ENCODE assay signal across 8 mouse cellular contexts in genomic region chr14:55644261-55644888, GRCm38 (mm10). TPM values are rescaled to one million over a fixed set of nuclear protein-coding genes. Genes with fewer than 3 reads are reported as not detected.
DNase-seq lines count a peak whose midpoint lies in the region; ATAC-seq and TF ChIP-seq lines count a peak whose summit lies in the region.

No protein-coding gene starts in this region.

- WGBS in lung, embryonic 14.5 days: 21% methylated on average over 17 of the region's 17 CpGs
- WGBS in embryonic facial prominence, embryonic 13.5 days: 17% methylated on average over 17 of the region's 17 CpGs
- WGBS in hindbrain, embryonic 14.5 days: 34% methylated on average over 17 of the region's 17 CpGs
- 15% methylated on average over 17 of the region's 17 CpGs for WGBS in liver, embryonic 16.5 days (ENCODE audit: insufficient replicate concordance)
- 17% methylated on average over 17 of the region's 17 CpGs for WGBS in stomach, embryonic 16.5 days

- peak overlapping the region; percentile 96 for H3K9ac ChIP-seq in lung, embryonic 14.5 days
- H3K9ac ChIP-seq in embryonic facial prominence, embryonic 13.5 days: peak overlapping the region; percentile 96
- peak overlapping the region; percentile 84 for H3K9ac ChIP-seq in hindbrain, embryonic 14.5 days
- peak overlapping the region; percentile 98 for H3K9ac ChIP-seq in liver, embryonic 16.5 days (ENCODE audit: low read depth, low read length)
- H3K9ac ChIP-seq in stomach, embryonic 16.5 days (ENCODE audit: low read length): peak overlapping the region; percentile 99

- TF ChIP-seq CTCF in lung, embryonic 14.5 days (IDR thresholded peaks at IDR 0.05; ENCODE audit: low read depth): no peak

- H3K27me3 ChIP-seq in lung, embryonic 14.5 days (ENCODE audit: insufficient read depth, low read length): no peaks in the 10 kb centered on the region
- H3K27me3 ChIP-seq in embryonic facial prominence, embryonic 13.5 days: no peaks in the 10 kb centered on the region
- no peaks in the 10 kb centered on the region for H3K27me3 ChIP-seq in hindbrain, embryonic 14.5 days (ENCODE audit: control insufficient read depth, insufficient read depth, low read length)
- no peaks in the 10 kb centered on the region for H3K27me3 ChIP-seq in liver, embryonic 16.5 days (ENCODE audit: control insufficient read depth, insufficient read depth, low read depth, low read length)
- H3K27me3 ChIP-seq in stomach, embryonic 16.5 days (ENCODE audit: control insufficient read depth, insufficient read depth, low read length): no peaks in the 10 kb centered on the region

- H3K4me1 ChIP-seq in lung, embryonic 14.5 days (ENCODE audit: insufficient read depth): peaks cover 6% of the 10 kb centered on the region; the same call in 1 of the 2 replicates
- H3K4me1 ChIP-seq in embryonic facial prominence, embryonic 13.5 days: peaks cover 20% of the 10 kb centered on the region
- peaks cover 21% of the 10 kb centered on the region for H3K4me1 ChIP-seq in hindbrain, embryonic 14.5 days (replicated peaks; ENCODE audit: control insufficient read depth, insufficient read depth, low read length)
- H3K4me1 ChIP-seq in liver, embryonic 16.5 days (ENCODE audit: control insufficient read depth, low read depth, low read length): peaks cover 28% of the 10 kb centered on the region
- peaks cover 16% of the 10 kb centered on the region for H3K4me1 ChIP-seq in stomach, embryonic 16.5 days (ENCODE audit: control insufficient read depth, insufficient read depth, low read length)

- ATAC-seq in lung, embryonic 14.5 days (ENCODE audit: insufficient read depth): no peak
- no peak for ATAC-seq in embryonic facial prominence, embryonic 13.5 days (ENCODE audit: insufficient number of reproducible peaks, insufficient read depth, low FRiP score, low TSS enrichment, low read depth)
- ATAC-seq in hindbrain, embryonic 14.5 days (ENCODE audit: low FRiP score): no peak
- no peak for ATAC-seq in liver, embryonic 16.5 days (ENCODE audit: low read depth)
- ATAC-seq in stomach, embryonic 16.5 days (ENCODE audit: insufficient read depth, low FRiP score): no peak
- no peak for ATAC-seq in megakaryocyte-erythroid progenitor cell, adult 5-6 weeks (replicated peaks; ENCODE audit: low FRiP score, low TSS enrichment, poor library complexity, severe bottlenecking)

- peak overlapping the region; percentile 90 for H3K4me2 ChIP-seq in lung, embryonic 14.5 days
- H3K4me2 ChIP-seq in embryonic facial prominence, embryonic 13.5 days: peak overlapping the region; percentile 88
- H3K4me2 ChIP-seq in hindbrain, embryonic 14.5 days (replicated peaks): peak overlapping the region; percentile 80
- peak overlapping the region; percentile 85 for H3K4me2 ChIP-seq in liver, embryonic 16.5 days (ENCODE audit: low read depth, low read length)
- peak overlapping the region; percentile 96 for H3K4me2 ChIP-seq in stomach, embryonic 16.5 days (ENCODE audit: low read depth, low read length)

- peak overlapping the region; percentile 99 for H3K4me3 ChIP-seq in lung, embryonic 14.5 days (ENCODE audit: low read depth, low read length)
- peak overlapping the region; percentile 89 for H3K4me3 ChIP-seq in embryonic facial prominence, embryonic 13.5 days
- H3K4me3 ChIP-seq in hindbrain, embryonic 14.5 days (replicated peaks; ENCODE audit: low read length): peak overlapping the region; percentile 85
- H3K4me3 ChIP-seq in liver, embryonic 16.5 days (ENCODE audit: low read depth, low read length): peak overlapping the region; percentile 99
- H3K4me3 ChIP-seq in stomach, embryonic 16.5 days (replicated peaks; ENCODE audit: low read length): peak overlapping the region; percentile 99

- peaks cover 35% of the 10 kb centered on the region for H3K36me3 ChIP-seq in lung, embryonic 14.5 days (ENCODE audit: insufficient read depth)
- peaks cover 41% of the 10 kb centered on the region for H3K36me3 ChIP-seq in embryonic facial prominence, embryonic 13.5 days
- H3K36me3 ChIP-seq in hindbrain, embryonic 14.5 days (replicated peaks; ENCODE audit: control insufficient read depth, insufficient read depth): peaks cover 12% of the 10 kb centered on the region
- peaks cover 21% of the 10 kb centered on the region for H3K36me3 ChIP-seq in liver, embryonic 16.5 days (ENCODE audit: control insufficient read depth, insufficient read depth)
- H3K36me3 ChIP-seq in stomach, embryonic 16.5 days (ENCODE audit: control insufficient read depth, insufficient read depth, low read length): peaks cover 20% of the 10 kb centered on the region

- peak overlapping the region; percentile 96; the same call in 1 of the 2 replicates for H3K27ac ChIP-seq in lung, embryonic 14.5 days (ENCODE audit: low read depth)
- H3K27ac ChIP-seq in embryonic facial prominence, embryonic 13.5 days: peak overlapping the region; percentile 60
- no peak overlapping the region for H3K27ac ChIP-seq in hindbrain, embryonic 14.5 days
- H3K27ac ChIP-seq in liver, embryonic 16.5 days (ENCODE audit: low read length): peak overlapping the region; percentile 93
- peak overlapping the region; percentile 97 for H3K27ac ChIP-seq in stomach, embryonic 16.5 days (ENCODE audit: low read length)

- no peaks in the 10 kb centered on the region for H3K9me3 ChIP-seq in lung, embryonic 14.5 days (ENCODE audit: low read depth, low read length)
- no peaks in the 10 kb centered on the region for H3K9me3 ChIP-seq in embryonic facial prominence, embryonic 13.5 days
- no peaks in the 10 kb centered on the region for H3K9me3 ChIP-seq in hindbrain, embryonic 14.5 days (ENCODE audit: control insufficient read depth, low read length)
- H3K9me3 ChIP-seq in liver, embryonic 16.5 days (replicated peaks; ENCODE audit: control insufficient read depth, low read length): no peaks in the 10 kb centered on the region
- H3K9me3 ChIP-seq in stomach, embryonic 16.5 days (replicated peaks; ENCODE audit: control insufficient read depth, low read length): no peaks in the 10 kb centered on the region

- DNase-seq in lung, embryonic 14.5 days: peak; percentile 56
- DNase-seq in lung, adult 18-20 months: no peak
- no peak for DNase-seq in hindbrain, embryonic 14.5 days (ENCODE audit: low spot score)
- no peak for DNase-seq in layer of hippocampus, postnatal 10 days (ENCODE audit: low spot score in 2 of 2)

RNA-seq across cellular contexts. Expression of gene Tm9sf1, which starts 0.8 kb away (rescaled TPM):
- polyA plus RNA-seq in lung, embryonic 14.5 days (2014; fragmentation: Nextera tagmentation; extraction: Ambion mirVana): 111 and 122 TPM in 2 replicates
- polyA plus RNA-seq in embryonic facial prominence, embryonic 13.5 days (2015; fragmentation: Nextera tagmentation; extraction: Ambion mirVana): 106 and 117 TPM in 2 replicates
- 58.9 and 68.0 TPM in 2 replicates for polyA plus RNA-seq in hindbrain, embryonic 14.5 days (2014; fragmentation: Nextera tagmentation; extraction: Ambion mirVana)
- 46.8 and 49.6 TPM in 2 replicates for polyA plus RNA-seq in liver, embryonic 16.5 days (2015; fragmentation: Nextera tagmentation; extraction: Ambion mirVana)
- 116 and 123 TPM in 2 replicates for polyA plus RNA-seq in stomach, embryonic 16.5 days (2015; fragmentation: Nextera tagmentation; extraction: Ambion mirVana)
- total RNA-seq in layer of hippocampus, postnatal 10 days (2021): 10 to 100 TPM; 42.0 to 55.9 TPM
- total RNA-seq in megakaryocyte-erythroid progenitor cell, adult 5-6 weeks (2014; fragmentation: Nextera tagmentation): 43.8 and 52.6 TPM in 2 replicates
- total RNA-seq in megakaryocyte-erythroid progenitor cell, adult 5-6 weeks (2017): 61.9 and 77.4 TPM in 2 replicates

RNA-seq across cellular contexts. Expression of gene Tssk4, which starts 5.6 kb away (rescaled TPM):
- 0.89 and 1.1 TPM in 2 replicates for polyA plus RNA-seq in lung, embryonic 14.5 days (2014; fragmentation: Nextera tagmentation; extraction: Ambion mirVana)
- polyA plus RNA-seq in embryonic facial prominence, embryonic 13.5 days (2015; fragmentation: Nextera tagmentation; extraction: Ambion mirVana): 1.0 and 1.3 TPM in 2 replicates
- 0.31 and 0.33 TPM in 2 replicates for polyA plus RNA-seq in hindbrain, embryonic 14.5 days (2014; fragmentation: Nextera tagmentation; extraction: Ambion mirVana)
- polyA plus RNA-seq in liver, embryonic 16.5 days (2015; fragmentation: Nextera tagmentation; extraction: Ambion mirVana): 0.15 and 0.16 TPM in 2 replicates
- polyA plus RNA-seq in stomach, embryonic 16.5 days (2015; fragmentation: Nextera tagmentation; extraction: Ambion mirVana): 0.50 and 1.1 TPM in 2 replicates
- 1 to 10 TPM; 1.3 to 1.5 TPM for total RNA-seq in layer of hippocampus, postnatal 10 days (2021)
- 0.87 and 0.99 TPM in 2 replicates for total RNA-seq in megakaryocyte-erythroid progenitor cell, adult 5-6 weeks (2014; fragmentation: Nextera tagmentation)
- total RNA-seq in megakaryocyte-erythroid progenitor cell, adult 5-6 weeks (2017): 0.69 TPM in 1 of 2 replicates, not detected in the other

RNA-seq across cellular contexts. Expression of gene Gm49378, which starts 6.7 kb away (rescaled TPM):
- polyA plus RNA-seq in lung, embryonic 14.5 days (2014; fragmentation: Nextera tagmentation; extraction: Ambion mirVana): 2.1 TPM in 2 replicates
- 1.7 and 1.8 TPM in 2 replicates for polyA plus RNA-seq in embryonic facial prominence, embryonic 13.5 days (2015; fragmentation: Nextera tagmentation; extraction: Ambion mirVana)
- polyA plus RNA-seq in hindbrain, embryonic 14.5 days (2014; fragmentation: Nextera tagmentation; extraction: Ambion mirVana): 1.5 and 2.8 TPM in 2 replicates
- 0.71 and 1.0 TPM in 2 replicates for polyA plus RNA-seq in liver, embryonic 16.5 days (2015; fragmentation: Nextera tagmentation; extraction: Ambion mirVana)
- 2.0 and 2.5 TPM in 2 replicates for polyA plus RNA-seq in stomach, embryonic 16.5 days (2015; fragmentation: Nextera tagmentation; extraction: Ambion mirVana)
- total RNA-seq in layer of hippocampus, postnatal 10 days (2021): 1 to 10 TPM; 3.0 to 6.1 TPM
- total RNA-seq in megakaryocyte-erythroid progenitor cell, adult 5-6 weeks (2014; fragmentation: Nextera tagmentation): 4.9 and 11.6 TPM in 2 replicates
- 3.5 and 3.7 TPM in 2 replicates for total RNA-seq in megakaryocyte-erythroid progenitor cell, adult 5-6 weeks (2017)

RNA-seq across cellular contexts. Expression of gene Ipo4, which starts 8.6 kb away (rescaled TPM):
- 97.5 and 115 TPM in 2 replicates for polyA plus RNA-seq in lung, embryonic 14.5 days (2014; fragmentation: Nextera tagmentation; extraction: Ambion mirVana)
- polyA plus RNA-seq in embryonic facial prominence, embryonic 13.5 days (2015; fragmentation: Nextera tagmentation; extraction: Ambion mirVana): 95.1 and 111 TPM in 2 replicates
- polyA plus RNA-seq in hindbrain, embryonic 14.5 days (2014; fragmentation: Nextera tagmentation; extraction: Ambion mirVana): 110 and 114 TPM in 2 replicates
- polyA plus RNA-seq in liver, embryonic 16.5 days (2015; fragmentation: Nextera tagmentation; extraction: Ambion mirVana): 23.4 and 24.6 TPM in 2 replicates
- polyA plus RNA-seq in stomach, embryonic 16.5 days (2015; fragmentation: Nextera tagmentation; extraction: Ambion mirVana): 86.3 and 114 TPM in 2 replicates
- 100 to 1,000 TPM; 131 to 145 TPM for total RNA-seq in layer of hippocampus, postnatal 10 days (2021)
- total RNA-seq in megakaryocyte-erythroid progenitor cell, adult 5-6 weeks (2014; fragmentation: Nextera tagmentation): 79.0 and 101 TPM in 2 replicates
- total RNA-seq in megakaryocyte-erythroid progenitor cell, adult 5-6 weeks (2017): 21.2 and 26.9 TPM in 2 replicates

RNA-seq across cellular contexts. Expression of gene Mdp1, which starts 15.9 kb away (rescaled TPM):
- polyA plus RNA-seq in lung, embryonic 14.5 days (2014; fragmentation: Nextera tagmentation; extraction: Ambion mirVana): 51.6 and 52.0 TPM in 2 replicates
- 66.1 and 70.6 TPM in 2 replicates for polyA plus RNA-seq in embryonic facial prominence, embryonic 13.5 days (2015; fragmentation: Nextera tagmentation; extraction: Ambion mirVana)
- 70.4 and 71.0 TPM in 2 replicates for polyA plus RNA-seq in hindbrain, embryonic 14.5 days (2014; fragmentation: Nextera tagmentation; extraction: Ambion mirVana)
- 14.1 and 16.8 TPM in 2 replicates for polyA plus RNA-seq in liver, embryonic 16.5 days (2015; fragmentation: Nextera tagmentation; extraction: Ambion mirVana)
- polyA plus RNA-seq in stomach, embryonic 16.5 days (2015; fragmentation: Nextera tagmentation; extraction: Ambion mirVana): 54.4 and 55.8 TPM in 2 replicates
- 10 to 100 TPM; 47.8 to 50.0 TPM for total RNA-seq in layer of hippocampus, postnatal 10 days (2021)
- total RNA-seq in megakaryocyte-erythroid progenitor cell, adult 5-6 weeks (2014; fragmentation: Nextera tagmentation): 39.9 and 57.6 TPM in 2 replicates
- 33.5 and 34.1 TPM in 2 replicates for total RNA-seq in megakaryocyte-erythroid progenitor cell, adult 5-6 weeks (2017)
